8 mouse cellular contexts compared by ENCODE assay signal in the genomic region with DNA sequence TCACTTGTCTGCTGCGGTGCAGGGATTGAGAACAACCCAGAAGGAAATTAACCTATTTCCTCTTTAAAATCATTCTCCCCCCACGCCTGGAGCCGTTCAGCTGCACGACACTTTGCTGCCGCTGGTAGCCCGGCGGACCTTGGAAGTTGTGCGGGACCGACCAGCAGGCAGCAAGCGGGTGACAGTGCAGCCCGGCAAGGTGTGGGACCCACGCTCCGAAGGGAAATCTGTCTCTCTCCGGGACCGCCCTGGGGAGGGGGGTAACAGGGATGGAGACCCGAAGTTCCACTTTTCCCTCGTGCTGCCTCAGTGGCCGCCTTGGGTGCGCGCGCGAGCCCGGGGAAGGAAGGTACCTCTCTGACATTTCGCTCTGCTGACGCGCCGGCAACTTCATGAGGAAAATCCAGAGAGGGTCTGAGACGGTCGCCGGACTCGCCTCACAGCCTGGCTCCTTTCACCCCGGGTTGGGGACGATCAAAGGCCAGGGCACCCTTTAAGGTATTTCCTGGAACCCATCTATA. TPM values are rescaled to one million over a fixed set of nuclear protein-coding genes. Genes with fewer than 3 reads are reported as not detected.
A peak's percentile ranks its signal among the peaks of the same experiment; 100 is the strongest.
DNase-seq lines count a peak whose midpoint lies in the region; ATAC-seq and TF ChIP-seq lines count a peak whose summit lies in the region.

No protein-coding gene starts in this region.

- H3K4me1 ChIP-seq in ES-E14 (ENCODE audit: control insufficient read depth in 2 of 2, insufficient read depth in 2 of 2, low read length in 2 of 2, poor library complexity in 1 of 2): peaks cover 2 to 16% of the 10 kb centered on the region in 2 experiments; a peak in 1 of 4 replicates
- peaks cover 44% of the 10 kb centered on the region for H3K4me1 ChIP-seq in heart, embryonic 13.5 days
- peaks cover 25% of the 10 kb centered on the region for H3K4me1 ChIP-seq in midbrain, embryonic 11.5 days (ENCODE audit: control insufficient read depth, insufficient read depth, low read length)

- DNase-seq in 416B (ENCODE audit: low read depth) (peak; percentile 53), ES-E14 (ENCODE audit: low read depth, low spot score) (no peak)
- DNase-seq in embryo, embryonic 10.5 days (ENCODE audit: low spot score): peak; percentile 70
- peak; percentile 53 to 68 for DNase-seq in kidney, postnatal 4 days
- peak; percentile 94 for DNase-seq in midbrain, embryonic 11.5 days (ENCODE audit: low spot score, missing footprints)
- peak; percentile 31 to 48 for DNase-seq in spleen, adult 18-20 months
- DNase-seq in frontal cortex, postnatal 14 days (ENCODE audit: low spot score in 2 of 2): no peak

- ATAC-seq in heart, embryonic 13.5 days (ENCODE audit: extremely low read depth, insufficient number of reproducible peaks, low FRiP score, low TSS enrichment): no peak
- no peak for ATAC-seq in midbrain, embryonic 11.5 days (ENCODE audit: low FRiP score)

- in situ Hi-C loops in ES-E14 (cut with MboI; ENCODE audit: low sequenced_read_pairs in 2 of 2, unreplicated experiment in 2 of 2): no loop called here

- H3K27ac ChIP-seq in ES-E14 (ENCODE audit: insufficient read depth, low read depth, low read length, poor library complexity, severe bottlenecking): no peak overlapping the region
- peak overlapping the region; percentile 89 for H3K27ac ChIP-seq in heart, embryonic 13.5 days (replicated peaks)
- no peak overlapping the region for H3K27ac ChIP-seq in midbrain, embryonic 11.5 days (ENCODE audit: low read depth, low read length)

- WGBS in heart, embryonic 13.5 days: under 1% methylated on average over 33 of the region's 33 CpGs
- WGBS in midbrain, embryonic 11.5 days: under 1% methylated on average over 33 of the region's 33 CpGs

- H3K36me3 ChIP-seq in ES-E14 (ENCODE audit: control insufficient read depth, insufficient read depth, low read length, poor library complexity, severe bottlenecking): no peaks in the 10 kb centered on the region; the same call in 1 of the 2 replicates
- no peaks in the 10 kb centered on the region for H3K36me3 ChIP-seq in heart, embryonic 13.5 days
- H3K36me3 ChIP-seq in midbrain, embryonic 11.5 days (ENCODE audit: control insufficient read depth, insufficient read depth, low read length): no peaks in the 10 kb centered on the region

- H3K9ac ChIP-seq in ES-E14 (ENCODE audit: insufficient read depth, low read depth, low read length, poor library complexity, severe bottlenecking): peak overlapping the region; percentile 89
- peak overlapping the region; percentile 92 for H3K9ac ChIP-seq in heart, embryonic 13.5 days
- H3K9ac ChIP-seq in midbrain, embryonic 11.5 days (ENCODE audit: low read length): peak overlapping the region; percentile 95

- H3K4me3 ChIP-seq in ES-E14 (ENCODE audit: insufficient read depth in 1 of 2, low read depth in 1 of 2, low read length in 2 of 2, poor library complexity in 1 of 2, severe bottlenecking in 1 of 2): peak overlapping the region; percentile 83 to 97
- H3K4me3 ChIP-seq in heart, embryonic 13.5 days: peak overlapping the region; percentile 87
- H3K4me3 ChIP-seq in midbrain, embryonic 11.5 days (ENCODE audit: low read depth, low read length): peak overlapping the region; percentile 76

- peak overlapping the region; percentile 90 for H3K4me2 ChIP-seq in heart, embryonic 13.5 days
- peak overlapping the region; percentile 73 for H3K4me2 ChIP-seq in midbrain, embryonic 11.5 days

- peaks cover 16% of the 10 kb centered on the region for H3K27me3 ChIP-seq in heart, embryonic 13.5 days (replicated peaks)
- H3K27me3 ChIP-seq in midbrain, embryonic 11.5 days (ENCODE audit: control insufficient read depth, insufficient read depth, low read length): peaks cover 7% of the 10 kb centered on the region

- H3K9me3 ChIP-seq in ES-E14 (ENCODE audit: control insufficient read depth, insufficient read depth, low read depth, low read length): no peaks in the 10 kb centered on the region
- no peaks in the 10 kb centered on the region for H3K9me3 ChIP-seq in heart, embryonic 13.5 days
- H3K9me3 ChIP-seq in midbrain, embryonic 11.5 days (ENCODE audit: control insufficient read depth, low read length): no peaks in the 10 kb centered on the region

TF ChIP-seq in ES-E14, 5 proteins besides CTCF, POLR2A, EP300 and RAD21:
- TF ChIP-seq HCFC1 (IDR thresholded peaks at IDR 0.05; ENCODE audit: borderline replicate concordance, insufficient read depth, low read length) (no peak), CHD2 (IDR thresholded peaks at IDR 0.05; ENCODE audit: low read depth, low read length) (no peak), MAFK (IDR thresholded peaks at IDR 0.05; ENCODE audit: insufficient read depth, low read depth, low read length) (no peak), ZNF384 (IDR thresholded peaks at IDR 0.05; ENCODE audit: low read depth, low read length) (no peak), ZC3H11A (IDR thresholded peaks at IDR 0.05; ENCODE audit: borderline replicate concordance, low read depth, low read length) (no peak)

RNA-seq across cellular contexts. Expression of gene Arsg, which starts 0.9 kb away (rescaled TPM):
- 1.0 and 1.4 TPM in 2 replicates for total RNA-seq in ES-E14 (2012; rRNA removed)
- 3.8 and 3.9 TPM in 2 replicates for polyA plus RNA-seq in heart, embryonic 13.5 days (2015; fragmentation: Nextera tagmentation; extraction: Ambion mirVana)
- polyA plus RNA-seq in midbrain, embryonic 11.5 days (2014; fragmentation: Nextera tagmentation; extraction: Ambion mirVana): 2.9 and 4.7 TPM in 2 replicates

RNA-seq across cellular contexts. Expression of gene Slc16a6, which starts 1.2 kb away (rescaled TPM):
- 25.5 and 26.8 TPM in 2 replicates for total RNA-seq in ES-E14 (2012; rRNA removed)
- polyA plus RNA-seq in heart, embryonic 13.5 days (2015; fragmentation: Nextera tagmentation; extraction: Ambion mirVana): 9.6 and 9.7 TPM in 2 replicates
- 3.6 TPM in 2 replicates for polyA plus RNA-seq in midbrain, embryonic 11.5 days (2014; fragmentation: Nextera tagmentation; extraction: Ambion mirVana)

RNA-seq across cellular contexts. Expression of gene Amz2, which starts 46.5 kb away (rescaled TPM):
- total RNA-seq in ES-E14 (2012; rRNA removed): 14.1 and 20.1 TPM in 2 replicates
- 33.4 and 38.1 TPM in 2 replicates for polyA plus RNA-seq in heart, embryonic 13.5 days (2015; fragmentation: Nextera tagmentation; extraction: Ambion mirVana)
- 46.8 and 49.0 TPM in 2 replicates for polyA plus RNA-seq in midbrain, embryonic 11.5 days (2014; fragmentation: Nextera tagmentation; extraction: Ambion mirVana)

RNA-seq across cellular contexts. Expression of gene 9930022D16Rik, which starts 58.5 kb away (rescaled TPM):
- total RNA-seq in ES-E14 (2012; rRNA removed): not detected in 2 replicates
- polyA plus RNA-seq in heart, embryonic 13.5 days (2015; fragmentation: Nextera tagmentation; extraction: Ambion mirVana): 0.05 TPM in 1 of 2 replicates, not detected in the other
- not detected in 2 replicates for polyA plus RNA-seq in midbrain, embryonic 11.5 days (2014; fragmentation: Nextera tagmentation; extraction: Ambion mirVana)

Comparison
In these comparisons a context has a peak if more than half of its experiments do, and no peak if none do; other contexts are left out.
1. DNase-seq: peak in 416B (single experiment), embryo, embryonic 10.5 days (single experiment), kidney, postnatal 4 days (2 of 2), midbrain, embryonic 11.5 days (single experiment) and spleen, adult 18-20 months (2 of 2); none in ES-E14 (single experiment) and frontal cortex, postnatal 14 days (0 of 2).
2. Peak in every context shown above with its lines, with median percentiles within 50 percentile points of each other: H3K4me3 ChIP-seq and H3K9ac ChIP-seq.